ENCODE assay signal across 23 mouse cellular contexts in genomic region chr16:33796756-33797155, GRCm38 (mm10). TPM values are rescaled to one million over a fixed set of nuclear protein-coding genes. Genes with fewer than 3 reads are reported as not detected.
DNase-seq lines count a peak whose midpoint lies in the region; ATAC-seq and TF ChIP-seq lines count a peak whose summit lies in the region.
"Had no signal": no experiment of that assay in that cellular context is flagged by ENCODE, and none has a peak within 500 bp of the region (broad histone marks: within the 10 kb centered on the region; RNA-seq: fewer than 3 reads in every experiment).

No protein-coding gene starts in this region.

- no peak for ATAC-seq in CD4-positive, CD25-positive, alpha-beta regulatory T cell, adult 4 months
- ATAC-seq in intestine, embryonic 15.5 days, result no peak
- ATAC-seq: activated CD4-positive, CD25-positive, alpha-beta regulatory T cell, adult 4 months; forebrain, embryonic 13.5 days; forebrain, postnatal 0 days; hindbrain, embryonic 16.5 days; Patski had no signal

- H3K4me1 ChIP-seq in CH12.LX (ENCODE audit: control insufficient read depth in 1 of 2, insufficient read depth in 2 of 2), result 0 out of 4 replicates have a peak, but pooled peaks cover 0 to 2% of the 10 kb centered on the region in 2 experiments
- H3K4me1 ChIP-seq in intestine, embryonic 15.5 days (replicated peaks), result 0 out of 2 replicates have a peak, but pooled peaks cover 3% of the 10 kb centered on the region
- H3K4me1 ChIP-seq in small intestine, adult 2 months (ENCODE audit: control insufficient read depth, insufficient read depth, insufficient read length, low read length), result peaks cover 9% of the 10 kb centered on the region; the same call in 1 of the 2 replicates
- H3K4me1 ChIP-seq: forebrain, embryonic 13.5 days; heart, embryonic 12.5 days had no signal

- DNase-seq in CD4-positive, CD25-positive, alpha-beta regulatory T cell, adult 2 months (ENCODE audit: low read depth, low spot score), result peak; percentile 16
- no peak for DNase-seq in CH12.LX (ENCODE audit: extremely low read depth)
- DNase-seq in cerebellum, postnatal 4 days (ENCODE audit: low spot score in 2 of 2), result no peak
- no peak for DNase-seq in left cerebral cortex, adult 11 months (ENCODE audit: low spot score)
- no peak for DNase-seq in thymus, postnatal 10 days (ENCODE audit: low spot score in 2 of 2)
- DNase-seq: adrenal gland, postnatal 14 days; cerebellum, adult 11-12 months; cerebellum, adult 9-10 months; cerebellum, postnatal 25 days; forebrain, postnatal 0 days; gastrocnemius, postnatal 14 days; heart, adult 2 months had no signal

- H3K4me2 ChIP-seq in CH12.LX (ENCODE audit: insufficient read depth, low read depth, poor library complexity, severe bottlenecking), result no peak overlapping the region
- H3K4me2 ChIP-seq in intestine, embryonic 15.5 days (replicated peaks), result peak overlapping the region; percentile 39
- H3K4me2 ChIP-seq: forebrain, embryonic 13.5 days; heart, embryonic 12.5 days had no signal

- no peak overlapping the region for H3K4me3 ChIP-seq in CH12.LX (replicated peaks in 1 of 3; ENCODE audit: low read depth in 2 of 3, low read length in 2 of 3, poor library complexity in 1 of 3)
- H3K4me3 ChIP-seq in intestine, embryonic 15.5 days (replicated peaks), result peak overlapping the region; percentile 37
- peak overlapping the region; percentile 58 for H3K4me3 ChIP-seq in small intestine, adult 2 months (ENCODE audit: low read depth, low read length)
- H3K4me3 ChIP-seq: forebrain, embryonic 13.5 days; heart, adult 2 months; heart, embryonic 12.5 days had no signal

- no peaks in the 10 kb centered on the region for H3K9me3 ChIP-seq in CH12.LX (replicated peaks; ENCODE audit: low read length)
- H3K9me3 ChIP-seq in intestine, embryonic 15.5 days, result no peaks in the 10 kb centered on the region
- H3K9me3 ChIP-seq: forebrain, embryonic 13.5 days; heart, embryonic 12.5 days had no signal

- TF ChIP-seq CTCF in CH12.LX (conservative IDR thresholded peaks at IDR 0.05 in 1 of 2, IDR thresholded peaks at IDR 0.05 in 1 of 2; ENCODE audit: low read depth in 2 of 2, low read length in 2 of 2), result no peak
- no peak for TF ChIP-seq CTCF in small intestine, adult 2 months (IDR thresholded peaks at IDR 0.05; ENCODE audit: extremely low read depth, insufficient read length, insufficient replicate concordance, low read depth, low read length)

- H3K9ac ChIP-seq in CH12.LX (ENCODE audit: insufficient read depth, low read depth), result no peak overlapping the region
- 0 out of 2 replicates have a peak overlapping the region, but pooled peaks have one; percentile 42 for H3K9ac ChIP-seq in intestine, embryonic 15.5 days
- H3K9ac ChIP-seq: forebrain, embryonic 13.5 days; forebrain, postnatal 0 days; heart, embryonic 12.5 days had no signal

- no peaks in the 10 kb centered on the region for H3K36me3 ChIP-seq in CH12.LX (replicated peaks in 1 of 2; ENCODE audit: control insufficient read depth in 1 of 2, insufficient read depth in 1 of 2, low read length in 1 of 2)
- H3K36me3 ChIP-seq in intestine, embryonic 15.5 days, result no peaks in the 10 kb centered on the region
- peaks cover 50% of the 10 kb centered on the region for H3K36me3 ChIP-seq in small intestine, adult 2 months (ENCODE audit: control insufficient read depth, insufficient read depth, low read length)
- H3K36me3 ChIP-seq: heart, embryonic 12.5 days had no signal

- WGBS in intestine, embryonic 15.5 days, result 74% methylated on average over 3 of the region's 3 CpGs
- 24% methylated on average over 3 of the region's 3 CpGs for WGBS in small intestine, adult 2 months

- H3K27me3 ChIP-seq in CH12.LX (replicated peaks), result peaks cover 5% of the 10 kb centered on the region
- no peaks in the 10 kb centered on the region for H3K27me3 ChIP-seq in intestine, embryonic 15.5 days (replicated peaks)
- H3K27me3 ChIP-seq in small intestine, adult 2 months (ENCODE audit: control insufficient read depth, insufficient read depth, low read length), result no peaks in the 10 kb centered on the region
- H3K27me3 ChIP-seq: forebrain, embryonic 13.5 days; heart, embryonic 12.5 days; Patski had no signal

- TF ChIP-seq POLR2A in CH12.LX (IDR thresholded peaks at IDR 0.05; ENCODE audit: low read depth, low read length), result no peak
- TF ChIP-seq POLR2A in small intestine, adult 2 months (IDR thresholded peaks at IDR 0.05; ENCODE audit: low read depth, low read length), result no peak

- H3K27ac ChIP-seq in CH12.LX (ENCODE audit: insufficient read depth, low read depth), result no peak overlapping the region
- no peak overlapping the region for H3K27ac ChIP-seq in intestine, embryonic 15.5 days
- H3K27ac ChIP-seq in small intestine, adult 2 months (ENCODE audit: insufficient read depth, low read depth, low read length), result peak overlapping the region; percentile 91
- H3K27ac ChIP-seq: forebrain, embryonic 13.5 days; heart, adult 2 months had no signal

- dilution Hi-C loops in CH12.LX (cut with MboI; ENCODE audit: extremely low pct_ligation_motif_present, extremely low pct_unique_long_range_greater_than_20kb, low sequenced_read_pairs), result no loop called here

- TF ChIP-seq EP300 in CH12.LX (IDR thresholded peaks at IDR 0.05; ENCODE audit: low read length), result no peak

- no peaks in the 10 kb centered on the region for H3K79me2 ChIP-seq in CH12.LX (replicated peaks; ENCODE audit: control insufficient read depth, extremely low read depth, insufficient read depth, poor library complexity, severe bottlenecking)

- no peak for TF ChIP-seq RAD21 in CH12.LX (IDR thresholded peaks at IDR 0.05; ENCODE audit: low read depth, low read length)

- in situ Hi-C loops in CH12.LX (cut with MboI; ENCODE audit: low pct_ligation_motif_present, low pct_unique_long_range_greater_than_20kb, low sequenced_read_pairs), result no loop called here

TF ChIP-seq in CH12.LX, 34 proteins besides CTCF, POLR2A, EP300 and RAD21:
- TF ChIP-seq SMC3 (IDR thresholded peaks at IDR 0.05; ENCODE audit: low read depth, low read length) (no peak), BHLHE40 (IDR thresholded peaks at IDR 0.05; ENCODE audit: low read depth, low read length) (no peak), USF1 (IDR thresholded peaks at IDR 0.05; ENCODE audit: low read depth, low read length) (peak; percentile 48), IRF4 (IDR thresholded peaks at IDR 0.05; ENCODE audit: low read depth, low read length) (no peak), MXI1 (IDR thresholded peaks at IDR 0.05; ENCODE audit: low read depth, low read length) (no peak), MYC (IDR thresholded peaks at IDR 0.05; ENCODE audit: low read depth, low read length) (no peak), ETS1 (conservative IDR thresholded peaks at IDR 0.05; ENCODE audit: low read depth, low read length) (no peak), ZNF384 (IDR thresholded peaks at IDR 0.05; ENCODE audit: low read depth, low read length) (no peak), USF2 (conservative IDR thresholded peaks at IDR 0.05; ENCODE audit: low read depth, low read length) (peak; percentile 29; the same call in 1 of the 2 replicates), MAX (IDR thresholded peaks at IDR 0.05; ENCODE audit: low read length) (peak; percentile 15; the same call in 1 of the 2 replicates), MAZ (IDR thresholded peaks at IDR 0.05; ENCODE audit: low read depth, low read length) (no peak)

RNA-seq across cellular contexts. Expression of gene Muc13, which starts 2.9 kb away (rescaled TPM):
- under 1 TPM in 1 of 2 experiments, not detected in 1; 0.33 TPM for polyA plus RNA-seq in CD4-positive, CD25-positive, alpha-beta regulatory T cell, adult 4 months (2017; shearing (Covaris generic))
- not detected in 2 replicates for total RNA-seq in CH12.LX (2012; rRNA removed)
- not detected in 2 replicates for total RNA-seq in CH12.LX (2014; rRNA removed)
- polyA plus RNA-seq in CH12.LX (2012; ENCODE audit: insufficient read length, low read depth), result not detected in 2 replicates
- polyA plus RNA-seq in intestine, embryonic 15.5 days (2015; fragmentation: Nextera tagmentation; extraction: Ambion mirVana), result 209 and 261 TPM in 2 replicates
- 2,067 and 2,412 TPM in 2 replicates for polyA plus RNA-seq in small intestine, adult 2 months (2012; rRNA removed)
- total RNA-seq: adrenal gland, adult 18-20 months; forebrain, postnatal 0 days; gastrocnemius, adult 18-20 months; gastrocnemius, postnatal 14 days; heart, adult 2 months had no signal
- polyA plus RNA-seq: embryonic facial prominence, embryonic 14.5 days; forebrain, embryonic 13.5 days; forebrain, postnatal 0 days; hindbrain, embryonic 16.5 days; Patski had no signal

RNA-seq across cellular contexts. Expression of gene Itgb5, which starts 32.7 kb away (rescaled TPM):
- 1 to 10 TPM in 1 of 2 experiments, under 1 TPM in 1; 0.47 to 1.2 TPM for polyA plus RNA-seq in CD4-positive, CD25-positive, alpha-beta regulatory T cell, adult 4 months (2017; shearing (Covaris generic))
- total RNA-seq in CH12.LX (2012; rRNA removed), result 11.5 and 20.1 TPM in 2 replicates
- total RNA-seq in CH12.LX (2014; rRNA removed), result 0.65 and 0.85 TPM in 2 replicates
- 1.1 and 1.8 TPM in 2 replicates for polyA plus RNA-seq in CH12.LX (2012; ENCODE audit: insufficient read length, low read depth)
- 35.8 and 36.1 TPM in 2 replicates for polyA plus RNA-seq in intestine, embryonic 15.5 days (2015; fragmentation: Nextera tagmentation; extraction: Ambion mirVana)
- 36.3 and 80.3 TPM in 2 replicates for polyA plus RNA-seq in small intestine, adult 2 months (2012; rRNA removed)

Comparison
In these comparisons a context has a peak if more than half of its experiments do, and no peak if none do; other contexts are left out.
1. H3K4me3 ChIP-seq: peak in intestine, embryonic 15.5 days (single experiment) and small intestine, adult 2 months (single experiment); none in CH12.LX (0 of 3).
2. RNA of gene Muc13, which starts 2.9 kb away (polyA plus RNA-seq): 2,067 to 2,412 TPM in small intestine, adult 2 months and 209 to 261 TPM in intestine, embryonic 15.5 days; 0.33 TPM in CD4-positive, CD25-positive, alpha-beta regulatory T cell, adult 4 months and not detected in CH12.LX; every median in the first group is over 100 times any median in the second.
3. RNA of gene Itgb5, which starts 32.7 kb away (polyA plus RNA-seq): 36.3 to 80.3 TPM in small intestine, adult 2 months and 35.8 to 36.1 TPM in intestine, embryonic 15.5 days; 1.1 to 1.8 TPM in CH12.LX and 0.47 to 1.2 TPM in CD4-positive, CD25-positive, alpha-beta regulatory T cell, adult 4 months; every median in the first group is over 10 times any median in the second.